Mouse (Mus musculus) embryo, embryonic 10.5 days (tissue): Measurements from ENCODE around the gene Extl2.

Source experiments
- DNase-seq: peaks from one replicate; pipeline ENCODE4 v3.0.0-alpha.2; 2015; ENCODE audit warnings: low spot score

Extl2 gene

DNA sequence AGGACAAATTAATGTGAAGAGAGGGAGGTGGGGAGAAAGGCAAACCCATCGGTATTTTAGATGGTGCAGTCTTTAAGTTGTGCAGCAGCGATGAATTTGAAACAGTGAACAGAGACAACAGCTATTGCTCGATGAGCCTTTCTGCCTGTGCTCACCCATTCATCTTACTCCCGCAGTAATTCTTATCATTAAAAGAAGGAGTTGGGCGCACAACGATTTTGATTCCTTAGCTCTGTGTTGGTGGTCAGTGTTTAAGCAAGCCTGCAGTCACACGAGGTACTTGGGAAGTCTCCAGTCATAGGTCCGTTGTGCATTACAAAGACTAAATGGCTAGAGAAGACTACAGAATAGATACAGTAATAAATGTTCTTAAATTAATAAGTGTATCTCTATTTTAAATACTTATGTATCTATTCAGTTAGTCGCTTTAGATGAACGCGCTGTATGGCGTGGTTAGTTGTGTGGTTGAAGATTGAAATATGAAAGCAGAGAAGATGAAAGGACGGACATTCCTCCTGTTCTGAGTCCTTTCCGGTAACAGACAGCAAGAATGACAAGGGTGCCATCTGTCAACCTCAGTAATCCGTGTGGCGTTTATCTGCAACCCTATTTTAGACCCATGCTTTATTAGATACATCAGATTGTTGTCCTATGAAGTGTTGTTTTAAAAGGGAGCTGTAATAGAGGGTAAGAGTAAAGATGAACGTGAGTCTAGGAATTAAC, 2.5 kb downstream of the Extl2 start:
- DNase-seq, result no peak

DNA sequence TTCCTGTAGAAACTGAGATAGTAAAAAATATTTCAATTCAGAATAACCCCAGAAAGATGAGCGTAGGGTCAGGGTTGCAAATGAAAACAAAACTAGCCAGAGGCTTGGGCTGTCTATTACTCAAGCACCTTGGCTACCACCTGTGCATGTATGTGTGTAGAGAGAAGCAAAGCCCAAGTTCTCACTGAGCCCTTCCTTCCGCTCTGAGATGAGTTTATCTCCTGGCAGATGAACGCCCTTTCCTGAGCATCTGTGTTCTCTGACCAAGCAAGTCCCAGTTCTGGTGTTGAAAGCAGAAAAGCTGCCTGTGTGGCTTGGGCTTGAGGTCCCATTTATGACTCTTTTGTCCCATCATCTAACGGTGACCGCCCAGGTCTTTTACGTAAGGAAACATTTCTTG, 7.6 kb downstream of the Extl2 start:
- no peak for DNase-seq

DNA sequence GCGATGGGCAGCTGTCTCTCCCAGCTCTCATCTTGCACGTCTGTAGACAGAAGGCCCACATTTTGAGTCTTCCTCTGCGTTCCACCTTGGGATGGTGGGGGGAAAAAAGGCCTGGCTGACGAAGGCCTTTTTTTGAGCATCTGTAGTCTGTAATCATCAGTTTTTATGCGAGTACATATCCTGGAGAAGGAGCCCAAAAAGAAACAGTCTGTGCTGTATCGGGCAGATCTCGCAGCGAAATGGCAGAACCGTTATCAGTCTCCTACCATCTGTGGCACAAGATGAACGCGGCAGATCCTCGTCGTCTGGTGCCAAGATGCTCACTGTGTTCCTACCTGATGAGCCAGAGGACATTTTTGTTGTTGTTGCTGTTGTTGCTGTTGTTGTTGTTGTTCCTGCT, 8.9 kb downstream of the Extl2 start:
- no peak for DNase-seq

DNA sequence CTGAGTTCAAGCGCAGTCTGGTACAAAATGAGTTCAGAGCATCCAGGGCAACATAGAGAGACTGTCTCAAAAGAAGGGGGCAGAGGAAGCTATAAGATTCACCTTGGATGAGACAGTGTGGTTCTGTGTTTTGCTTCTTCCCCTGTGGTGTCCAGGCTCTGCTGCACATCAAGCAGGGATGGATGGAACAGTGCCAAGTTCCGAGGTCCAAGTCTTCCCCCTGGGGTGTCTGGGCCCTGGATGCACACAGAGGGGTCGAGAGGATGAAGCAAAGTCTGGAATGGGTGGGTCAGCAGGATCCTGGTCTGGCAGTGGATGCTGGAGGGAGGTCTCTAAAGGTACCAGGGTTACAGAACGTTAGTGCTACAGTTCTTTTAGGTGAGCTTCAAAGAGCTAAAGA, 11.3 kb downstream of the Extl2 start:
- DNase-seq, result no peak

DNA sequence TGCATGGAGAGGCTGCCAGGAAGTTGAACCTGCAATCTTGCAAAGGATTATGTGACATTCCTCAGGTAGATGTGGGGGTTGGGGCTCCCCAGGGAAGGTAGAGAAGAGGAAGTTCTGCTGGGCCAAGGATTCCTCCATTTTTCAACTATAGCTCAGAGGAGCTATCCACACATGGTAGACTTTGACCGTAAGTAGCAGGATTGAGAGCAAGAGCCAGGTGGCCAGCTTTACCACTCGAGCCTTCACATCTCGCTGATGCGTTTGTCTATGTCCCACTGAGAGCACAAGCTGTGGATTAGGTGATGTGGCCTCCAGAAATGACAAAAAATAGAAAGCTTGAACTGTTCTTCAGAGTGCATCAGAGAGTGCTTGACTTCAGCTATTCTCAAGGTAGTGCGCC, 11.9 kb downstream of the Extl2 start:
- no peak for DNase-seq

DNA sequence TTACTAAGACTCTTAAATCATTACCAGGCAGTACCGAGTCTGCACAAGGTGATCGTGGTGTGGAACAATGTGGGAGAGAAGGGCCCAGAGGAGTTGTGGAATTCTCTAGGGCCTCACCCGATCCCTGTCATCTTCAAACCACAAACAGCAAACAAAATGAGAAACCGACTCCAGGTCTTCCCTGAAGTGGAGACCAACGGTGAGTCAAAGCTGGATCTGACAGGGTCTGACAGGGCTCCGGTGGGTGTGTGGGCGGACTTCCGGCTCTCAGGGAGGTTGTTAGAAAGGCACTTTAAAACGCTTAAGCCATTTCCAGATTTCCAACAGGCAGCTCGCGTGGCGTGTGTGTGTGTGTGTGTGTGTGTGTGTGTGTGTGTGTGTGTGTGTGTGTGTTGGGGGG, 17.0 kb downstream of the Extl2 start:
- no peak for DNase-seq

DNA sequence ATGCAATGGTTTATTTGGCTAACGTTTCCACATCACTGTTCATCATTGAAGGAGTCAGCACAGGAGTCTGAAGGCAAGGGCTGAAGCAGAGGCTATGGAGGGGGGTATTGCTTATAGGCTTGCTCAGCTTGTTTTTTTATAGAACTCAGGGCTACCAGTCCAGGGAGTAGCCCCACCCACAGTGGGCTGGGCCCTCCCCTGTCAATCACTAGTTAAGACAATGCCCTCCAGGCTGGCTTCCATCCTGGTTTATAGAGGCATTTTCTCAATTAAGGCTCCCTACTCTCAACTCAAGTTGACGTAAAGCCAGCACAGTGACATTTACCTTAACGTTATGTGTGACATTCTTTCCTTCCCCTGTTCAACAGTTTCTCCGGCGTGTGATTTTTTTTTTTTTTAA, 17.4 kb downstream of the Extl2 start:
- DNase-seq, result no peak

DNA sequence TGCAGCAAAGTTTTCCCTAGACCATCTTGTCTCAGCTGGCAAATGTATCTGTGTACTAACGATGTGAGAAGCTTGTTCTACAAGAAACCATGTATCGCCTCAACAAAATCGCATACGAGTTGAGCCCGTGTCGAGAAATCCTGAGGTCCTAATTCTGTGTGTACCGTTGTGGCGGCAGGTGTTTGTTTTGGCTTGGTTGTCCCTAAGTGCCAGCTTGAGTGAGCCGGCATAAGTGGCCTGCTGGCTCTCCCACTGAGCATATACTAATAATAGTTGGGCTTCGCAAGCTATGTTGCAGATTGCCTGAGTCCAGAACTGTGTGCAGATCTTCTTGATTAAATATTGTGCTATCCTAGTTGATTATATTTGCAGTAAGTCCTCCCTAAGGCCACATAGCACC, 18.4 kb downstream of the Extl2 start:
- no peak for DNase-seq

DNA sequence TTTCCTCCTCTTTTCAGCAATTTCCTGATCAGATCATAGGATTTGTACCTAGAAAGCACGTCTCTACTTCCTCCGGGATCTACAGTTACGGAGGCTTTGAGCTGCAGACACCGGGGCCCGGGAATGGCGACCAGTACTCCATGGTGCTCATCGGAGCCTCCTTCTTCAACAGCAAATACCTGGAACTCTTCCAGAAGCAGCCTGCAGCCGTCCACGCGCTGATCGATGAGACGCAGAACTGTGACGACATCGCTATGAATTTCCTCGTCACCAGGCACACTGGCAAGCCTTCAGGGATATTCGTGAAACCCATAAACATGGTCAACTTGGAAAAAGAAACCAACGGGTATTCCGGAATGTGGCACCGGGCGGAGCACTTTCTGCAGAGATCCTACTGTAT, 19.7 kb downstream of the Extl2 start:
- no peak for DNase-seq

DNA sequence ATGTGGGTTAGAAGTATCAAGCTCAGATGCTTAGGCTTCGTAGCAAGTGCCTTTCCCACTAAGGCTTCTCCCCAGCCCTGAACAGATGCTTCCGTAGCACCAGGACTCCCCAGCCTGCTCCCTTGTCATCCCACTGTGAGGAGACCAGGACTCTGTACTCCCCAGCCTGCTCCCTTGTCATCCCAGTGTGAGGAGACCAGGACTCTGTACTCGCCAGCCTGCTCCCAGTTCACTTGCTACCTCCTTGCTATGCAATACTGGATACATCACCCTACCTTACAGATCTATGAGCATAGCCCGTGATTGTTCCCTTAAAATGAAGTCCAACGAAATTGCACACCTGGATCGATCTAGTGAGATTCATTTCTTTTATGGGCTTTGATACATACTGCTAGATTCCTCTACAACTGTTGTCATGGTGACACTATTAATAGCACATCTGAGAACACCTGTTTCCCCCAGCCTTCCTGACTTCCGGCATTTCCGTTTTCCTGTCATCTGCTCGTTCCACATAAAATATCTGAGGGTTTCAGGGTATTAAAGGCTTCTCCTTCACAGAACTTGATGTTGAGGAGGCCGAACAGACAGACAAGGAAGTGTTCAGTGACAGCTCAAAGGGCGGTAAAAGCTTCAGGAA, 23.0 kb downstream of the Extl2 start:
- DNase-seq, result no peak

DNA sequence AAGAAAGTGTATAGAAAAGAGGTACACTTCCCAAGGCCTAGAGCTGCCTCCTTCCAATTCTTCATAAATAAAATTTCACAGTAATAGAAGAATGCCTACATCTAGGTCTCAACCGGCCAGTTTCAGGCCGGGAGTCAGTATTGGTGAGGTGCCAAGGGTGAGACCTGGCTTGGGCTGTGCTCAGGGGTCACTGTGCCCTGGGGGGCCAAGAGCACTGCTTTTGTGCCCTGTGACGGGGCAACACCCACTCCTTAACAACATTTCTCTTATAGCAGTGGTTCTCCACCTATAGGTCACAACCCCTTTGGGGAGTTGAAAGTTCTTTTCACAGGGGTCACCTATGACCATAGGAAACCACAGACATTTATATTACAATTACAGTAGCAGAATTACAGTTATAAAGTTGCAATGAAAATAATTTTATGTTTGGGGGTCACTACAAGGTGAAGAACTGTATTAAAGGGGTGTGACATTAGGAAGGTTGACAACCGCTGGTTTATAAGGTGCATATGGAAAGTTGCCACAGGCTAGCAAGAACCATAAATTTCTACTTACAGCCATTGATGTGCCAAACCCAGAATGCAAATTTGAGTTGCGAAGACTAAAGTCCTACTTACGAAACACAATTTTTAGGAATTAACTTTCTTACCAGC, 26.1 kb downstream of the Extl2 start:
- DNase-seq, result no peak

DNA sequence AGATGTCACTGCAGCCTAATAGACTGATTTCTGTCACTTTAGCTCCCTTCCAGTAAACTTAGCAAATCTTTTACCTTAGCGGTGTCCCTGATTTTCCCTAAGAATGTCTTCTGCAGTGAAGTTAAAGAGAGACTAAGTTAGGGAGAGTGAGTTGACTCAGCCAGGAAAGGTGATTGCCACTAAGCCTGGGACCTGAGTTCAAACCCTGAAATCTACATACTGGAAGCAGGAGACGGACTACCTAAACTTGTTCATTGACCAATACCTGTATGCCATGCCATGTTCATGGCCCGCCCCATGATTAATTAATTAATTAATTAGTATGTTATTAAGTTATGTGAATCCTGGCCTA, 26.6 kb downstream of the Extl2 start:
- peak; percentile 84 for DNase-seq

DNA sequence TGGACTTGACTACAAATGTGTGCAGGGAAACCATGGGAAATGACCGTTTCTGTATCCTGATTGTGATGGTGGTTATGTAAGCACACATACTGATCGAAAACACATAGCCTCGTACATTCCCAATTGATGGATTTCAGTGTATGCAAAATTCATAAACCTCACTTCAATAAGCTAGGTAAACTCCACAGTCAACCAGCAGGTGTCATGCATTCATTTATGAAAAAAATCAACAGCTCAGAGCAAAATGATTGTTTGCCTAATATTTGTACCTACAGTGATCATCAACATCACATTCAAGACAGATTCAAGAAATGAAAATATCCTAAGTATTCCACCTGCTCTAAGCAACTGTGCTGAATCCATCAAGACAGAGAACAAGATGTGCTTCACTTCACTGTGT, 33.5 kb downstream of the Extl2 start:
- DNase-seq, result no peak

DNA sequence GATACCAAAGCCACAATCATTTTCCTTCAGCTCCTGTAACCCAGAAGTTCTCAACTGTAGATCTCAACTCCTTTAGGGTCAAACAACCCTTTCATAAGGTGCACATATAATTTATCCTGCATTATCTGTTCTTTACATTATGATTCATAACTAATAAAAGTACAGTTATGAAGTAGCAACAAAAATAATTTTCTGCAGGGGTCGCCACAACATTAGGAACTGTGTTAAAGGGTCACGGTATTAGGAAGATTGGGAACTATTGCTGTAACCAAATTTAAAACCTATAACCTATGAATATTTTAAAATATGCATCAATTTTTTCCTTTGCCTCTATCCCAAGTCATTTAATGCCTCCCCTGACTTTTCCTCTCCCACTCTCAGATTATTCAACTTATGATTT, 38.7 kb downstream of the Extl2 start:
- no peak for DNase-seq

DNA sequence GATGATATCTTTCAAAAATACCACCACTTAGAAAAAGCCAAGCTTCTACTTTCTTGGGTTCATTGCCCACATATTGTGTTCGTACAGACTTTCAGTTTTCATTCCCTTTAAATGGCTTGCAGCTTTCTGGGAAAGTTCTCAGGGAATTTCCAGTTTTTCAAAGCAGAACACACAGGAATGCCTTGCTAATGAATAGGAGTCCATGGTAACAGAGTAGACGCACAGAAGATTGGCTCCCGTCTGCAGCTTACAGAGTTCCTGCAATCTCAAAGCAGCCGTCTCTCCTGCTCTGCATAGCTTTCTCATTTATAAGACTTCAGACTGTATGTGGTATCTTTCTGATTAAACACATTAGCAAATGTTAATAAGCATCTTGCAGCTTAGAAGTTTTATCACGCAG, 39.8 kb downstream of the Extl2 start:
- DNase-seq, result no peak

DNA sequence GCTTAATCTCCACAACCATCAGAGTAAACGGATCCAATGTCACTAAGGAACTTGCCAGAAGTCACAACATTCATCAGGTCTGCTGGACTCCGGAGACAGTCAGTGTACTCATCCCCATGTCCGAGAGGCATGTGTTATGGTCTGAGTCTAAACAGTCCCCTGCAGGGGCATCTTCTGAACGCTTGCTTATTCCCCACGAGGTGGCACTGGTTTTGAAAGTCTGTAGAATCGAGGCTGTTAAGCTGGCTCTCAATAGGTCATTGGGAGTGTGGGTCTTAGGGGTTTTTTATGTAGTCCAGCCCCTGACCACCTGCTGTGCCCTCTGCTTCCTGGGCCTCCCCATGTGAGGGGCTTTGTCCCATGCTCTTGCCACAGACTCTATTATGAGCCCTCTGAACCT, 49.8 kb downstream of the Extl2 start:
- no peak for DNase-seq

DNA sequence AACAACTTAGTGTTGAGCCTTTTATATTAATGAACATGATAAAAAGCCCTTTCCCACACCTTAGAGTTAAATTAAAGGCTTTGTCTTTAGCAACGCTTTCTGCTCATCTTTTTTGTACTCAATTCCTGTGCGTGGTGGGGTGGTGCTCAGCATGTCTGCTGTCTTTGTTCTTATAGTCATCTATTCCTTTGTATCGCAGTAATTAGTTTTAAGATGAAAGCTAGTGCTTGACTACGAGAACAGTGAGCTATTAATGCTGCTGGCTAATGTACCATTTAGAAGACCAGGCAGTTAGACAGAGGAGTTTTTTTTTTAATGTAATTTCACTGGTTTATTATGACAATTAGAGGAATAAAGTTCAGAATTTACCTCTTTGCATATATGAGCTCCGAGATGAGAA, 53.1 kb downstream of the Extl2 start:
- DNase-seq, result no peak

DNA sequence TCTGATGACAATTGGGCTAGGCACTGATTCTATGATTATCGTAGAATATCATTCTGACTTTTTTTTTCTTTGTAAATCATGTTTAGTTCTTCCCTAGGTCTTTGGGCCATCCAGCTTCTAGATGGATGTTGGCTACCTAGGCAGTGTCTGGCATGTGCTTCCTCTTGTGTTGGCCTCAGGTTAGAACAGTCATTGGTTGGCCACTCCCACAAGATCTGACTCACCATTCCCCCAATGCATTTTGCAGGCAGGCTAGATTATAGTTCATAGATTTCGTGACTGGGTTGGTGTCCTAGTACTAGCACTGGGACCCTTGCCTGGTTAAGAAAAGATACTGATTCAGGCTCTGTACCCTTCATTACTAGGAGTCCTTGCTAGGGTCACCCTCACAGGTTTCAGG, 54.9 kb downstream of the Extl2 start:
- no peak for DNase-seq

DNA sequence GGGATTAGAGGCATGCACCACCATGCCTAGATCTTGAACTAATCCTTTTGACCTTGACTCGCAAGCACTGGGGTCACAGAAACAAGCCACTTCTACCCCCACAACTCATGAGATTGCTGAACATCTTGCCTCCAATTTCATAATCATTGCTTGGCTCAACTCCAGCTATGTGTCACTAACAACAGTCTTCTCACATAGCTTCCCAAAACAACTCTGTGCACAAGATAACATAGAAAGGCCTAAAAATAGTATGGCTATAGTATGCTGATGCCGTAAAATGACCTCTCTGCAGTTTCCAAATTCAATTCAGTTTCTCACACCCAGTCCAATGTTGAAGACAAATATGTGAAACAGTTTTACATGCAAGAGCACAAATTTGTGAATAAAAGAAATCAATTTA, 65.3 kb downstream of the Extl2 start:
- no peak for DNase-seq

DNA sequence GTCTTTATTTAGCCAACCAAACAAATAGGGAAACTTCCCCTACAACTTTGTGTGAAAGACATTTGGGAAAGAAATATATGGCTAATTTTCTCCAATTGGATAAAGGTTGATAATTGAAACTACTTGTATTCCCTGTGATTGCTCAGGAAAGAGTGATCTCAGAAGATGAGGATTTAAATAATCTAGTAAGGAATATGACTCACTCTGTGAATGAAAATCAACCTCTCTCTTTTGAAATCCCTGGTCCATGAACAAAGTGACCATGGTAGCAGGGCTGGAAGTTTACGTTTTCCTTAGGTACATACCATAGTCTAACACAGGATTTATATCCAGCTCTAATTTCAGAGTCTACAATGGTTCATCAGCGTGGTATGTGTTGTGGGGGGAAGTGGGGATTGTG, 69.5 kb downstream of the Extl2 start:
- no peak for DNase-seq

DNA sequence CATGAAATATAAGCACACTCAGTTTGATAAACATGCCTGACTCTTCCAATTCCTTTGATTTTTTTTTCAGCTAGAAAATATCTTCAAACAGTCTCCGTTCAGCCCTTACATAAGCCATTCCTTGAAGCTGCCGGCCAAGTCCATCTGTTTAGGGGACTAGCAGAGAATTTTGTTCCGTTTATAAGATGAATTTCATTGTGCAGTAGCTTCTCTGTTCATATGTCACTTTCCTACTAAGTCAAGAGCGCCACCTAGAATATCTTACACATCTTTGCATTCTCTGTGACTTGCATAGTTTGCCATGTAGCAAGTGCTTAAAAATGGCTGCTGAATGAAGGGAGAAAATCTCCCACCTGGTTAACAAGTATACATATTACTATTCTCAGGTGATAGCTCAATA, 71.2 kb downstream of the Extl2 start:
- peak; percentile 15 for DNase-seq
